Mouse (Mus musculus): ENCODE measurements around the gene Ccdc136. TPM values are rescaled to one million over a fixed set of nuclear protein-coding genes. Genes with fewer than 3 reads are reported as not detected.
"Not testable (repeated sequence)": the region's sequence is repeated elsewhere in the genome, so short reads cannot be mapped to it uniquely, and the experiment has no call there.

Gene Ccdc136
- total RNA-seq (2014; fragmentation: Nextera tagmentation) (not detected in 2 replicates), total RNA-seq (2017) (0.11 and 0.23 TPM in 2 replicates), polyA plus RNA-seq (2012) (0.02 and 0.04 TPM in 2 replicates)

DNA sequence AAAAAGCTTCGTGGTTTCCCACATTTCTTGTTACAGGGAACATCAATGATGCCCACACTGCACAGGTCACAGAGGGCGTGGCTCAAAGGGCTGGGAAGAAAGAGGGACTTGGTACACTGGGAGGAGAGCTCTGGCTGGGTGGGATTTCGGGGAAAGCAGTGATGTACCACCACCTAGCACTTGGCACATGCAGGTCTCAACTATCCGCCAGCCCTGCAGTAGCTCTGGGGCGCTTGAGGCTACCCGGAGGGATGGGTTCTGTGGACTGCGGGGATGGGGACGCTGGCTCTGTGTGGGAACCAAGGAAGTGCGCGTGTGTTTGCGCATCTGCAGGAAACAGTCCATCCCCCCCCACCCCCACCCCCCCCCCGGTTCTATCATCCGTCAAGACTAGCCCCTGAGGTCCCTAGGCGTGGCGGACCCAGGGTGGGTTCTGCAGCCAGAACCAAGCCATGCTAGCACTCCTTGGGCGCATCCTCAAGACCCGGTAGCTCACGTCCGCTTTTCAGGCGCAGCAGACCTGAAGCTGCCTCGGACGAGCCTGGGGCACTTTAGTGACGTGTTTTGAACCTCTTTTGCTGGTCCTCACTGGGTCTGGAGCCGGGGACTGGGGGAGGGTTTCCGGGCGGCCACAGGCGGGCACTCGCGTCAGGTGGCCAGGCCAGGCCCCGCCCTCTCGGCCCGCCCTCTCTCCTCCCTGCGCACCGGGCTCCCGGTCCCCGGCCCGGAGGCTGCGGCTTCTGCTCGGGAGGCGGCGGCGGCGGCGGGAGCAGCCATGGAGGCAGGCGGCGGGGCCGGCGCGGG is at the start of gene Ccdc136:
Ccdc136 (plus strand) TSS at position 400 of the 804 bp plus-strand sequence.
- Histone ChIP-seq H3K4me3 (ENCODE audit: low read depth, low read length) (peak within 1 kb of the TSS; percentile 67), H3K27me3 (ENCODE audit: insufficient read depth, low read length) (peaks cover 74% of the 10 kb centered on the region)
- peak; percentile 21 for DNase-seq (ENCODE audit: low spot score)

GRCm38 (mm10) chr6:29346512-29346911 is 49.6 kb upstream of the Ccdc136 start:
- not testable (repeated sequence) for H3K4me3 ChIP-seq (ENCODE audit: low read depth, low read length); H3K36me3 ChIP-seq (replicated peaks); ATAC-seq (ENCODE audit: extremely low read depth, insufficient number of reproducible peaks, low FRiP score, poor library complexity, severe bottlenecking); DNase-seq (ENCODE audit: low spot score); H3K9me3 ChIP-seq (replicated peaks); H3K27me3 ChIP-seq (ENCODE audit: insufficient read depth, low read length)
- peaks cover 17% of the 10 kb centered on the region for H3K4me1 ChIP-seq (ENCODE audit: insufficient read depth, low read depth, low read length)

More for the DNA sequence above, at the start of gene Ccdc136:
- H3K9me3 ChIP-seq (replicated peaks), result no peaks in the 10 kb centered on the region
- no peak for ATAC-seq (ENCODE audit: extremely low read depth, insufficient number of reproducible peaks, low FRiP score, poor library complexity, severe bottlenecking)
- no peaks in the 10 kb centered on the region for H3K36me3 ChIP-seq (replicated peaks)
- peaks cover 14% of the 10 kb centered on the region for H3K4me1 ChIP-seq (ENCODE audit: insufficient read depth, low read depth, low read length)
- TF ChIP-seq POLR2AphosphoS5 (IDR thresholded peaks at IDR 0.05; ENCODE audit: insufficient replicate concordance, low read depth, low read length), result no peak
- TF ChIP-seq TAL1 (conservative IDR thresholded peaks at IDR 0.05; ENCODE audit: low read depth, low read length), result no peak
- no peak for TF ChIP-seq GATA1 (IDR thresholded peaks at IDR 0.05; ENCODE audit: borderline replicate concordance, low read length)
- TF ChIP-seq CTCF (IDR thresholded peaks at IDR 0.05; ENCODE audit: low read depth, low read length), result no peak
- TF ChIP-seq GATA2 (IDR thresholded peaks at IDR 0.05; ENCODE audit: borderline replicate concordance, low read depth, low read length), result no peak

DNA sequence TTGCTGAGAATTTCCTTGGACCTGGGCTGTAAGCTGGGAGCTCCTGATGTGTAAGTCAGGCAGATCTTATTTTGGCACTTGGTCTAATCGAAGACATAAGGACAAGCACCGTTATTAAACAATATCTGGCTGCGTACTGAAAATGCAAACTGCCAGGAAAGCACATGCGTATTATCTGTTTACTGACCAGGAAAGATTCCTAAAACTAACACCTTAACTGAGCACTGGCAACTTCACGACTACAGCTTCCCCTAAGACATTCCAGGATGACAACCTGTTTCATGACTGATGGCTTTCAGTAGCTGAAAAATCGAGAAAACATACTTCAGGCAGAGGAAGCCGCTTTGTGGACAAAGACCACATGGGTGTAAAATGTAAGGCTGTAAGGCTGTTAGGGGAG is 48.9 kb upstream of the Ccdc136 start:
- peak overlapping the region; percentile 98 for H3K4me3 ChIP-seq (ENCODE audit: low read depth, low read length)
- TF ChIP-seq TAL1 (conservative IDR thresholded peaks at IDR 0.05; ENCODE audit: low read depth, low read length) (no peak), POLR2AphosphoS5 (IDR thresholded peaks at IDR 0.05; ENCODE audit: insufficient replicate concordance, low read depth, low read length) (no peak), GATA1 (IDR thresholded peaks at IDR 0.05; ENCODE audit: borderline replicate concordance, low read length) (no peak), CTCF (IDR thresholded peaks at IDR 0.05; ENCODE audit: low read depth, low read length) (no peak), GATA2 (IDR thresholded peaks at IDR 0.05; ENCODE audit: borderline replicate concordance, low read depth, low read length) (no peak)
- H3K4me1 ChIP-seq (ENCODE audit: insufficient read depth, low read depth, low read length), result peaks cover 23% of the 10 kb centered on the region
- H3K27me3 ChIP-seq (ENCODE audit: insufficient read depth, low read length), result peaks cover 6% of the 10 kb centered on the region
- H3K36me3 ChIP-seq (replicated peaks), result peaks cover 7% of the 10 kb centered on the region
- DNase-seq (ENCODE audit: low spot score), result no peak
- ATAC-seq (ENCODE audit: extremely low read depth, insufficient number of reproducible peaks, low FRiP score, poor library complexity, severe bottlenecking), result no peak
- no peaks in the 10 kb centered on the region for H3K9me3 ChIP-seq (replicated peaks)

GRCm38 (mm10) chr6:29347665-29348370 is 48.3 kb upstream of the Ccdc136 start, which contains the start of gene Calu:
Calu (plus strand) TSS chr6:29348069.
- ATAC-seq (ENCODE audit: extremely low read depth, insufficient number of reproducible peaks, low FRiP score, poor library complexity, severe bottlenecking), result peak; percentile 92
- H3K4me3 ChIP-seq (ENCODE audit: low read depth, low read length), result peak within 1 kb of the TSS; percentile 98
- H3K9me3 ChIP-seq (replicated peaks), result no peaks in the 10 kb centered on the region
- H3K27me3 ChIP-seq (ENCODE audit: insufficient read depth, low read length), result peaks cover 6% of the 10 kb centered on the region
- peaks cover 7% of the 10 kb centered on the region for H3K36me3 ChIP-seq (replicated peaks)
- TF ChIP-seq POLR2AphosphoS5 (IDR thresholded peaks at IDR 0.05; ENCODE audit: insufficient replicate concordance, low read depth, low read length), result no peak
- TF ChIP-seq GATA2 (IDR thresholded peaks at IDR 0.05; ENCODE audit: borderline replicate concordance, low read depth, low read length), result no peak
- no peak for TF ChIP-seq TAL1 (conservative IDR thresholded peaks at IDR 0.05; ENCODE audit: low read depth, low read length)
- no peak for TF ChIP-seq GATA1 (IDR thresholded peaks at IDR 0.05; ENCODE audit: borderline replicate concordance, low read length)
- TF ChIP-seq CTCF (IDR thresholded peaks at IDR 0.05; ENCODE audit: low read depth, low read length), result no peak
- peaks cover 29% of the 10 kb centered on the region for H3K4me1 ChIP-seq (ENCODE audit: insufficient read depth, low read depth, low read length)
- DNase-seq (ENCODE audit: low spot score), result peak; percentile 96

DNA sequence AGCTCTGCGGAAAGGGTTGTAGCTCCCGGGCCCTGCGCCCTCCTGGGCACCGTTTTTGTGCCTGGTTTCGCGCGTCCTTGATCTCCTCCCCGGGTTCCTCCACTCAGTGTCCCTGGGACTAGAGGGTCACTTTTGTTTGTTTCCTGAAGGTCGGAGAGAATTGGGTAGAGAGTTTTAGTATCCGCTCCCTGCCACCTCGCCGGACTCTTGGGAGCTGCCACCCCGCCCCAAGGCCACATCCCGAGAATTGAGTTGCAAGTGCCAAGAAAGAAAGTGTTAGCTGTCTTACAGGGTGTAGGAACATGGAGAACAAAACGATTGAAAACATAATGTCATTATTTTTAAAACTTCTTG is 47.8 kb upstream of the Ccdc136 start:
- peaks cover 1% of the 10 kb centered on the region; the same call in 1 of the 2 replicates for H3K27me3 ChIP-seq (ENCODE audit: insufficient read depth, low read length)
- no peak for ATAC-seq (ENCODE audit: extremely low read depth, insufficient number of reproducible peaks, low FRiP score, poor library complexity, severe bottlenecking)
- peaks cover 7% of the 10 kb centered on the region for H3K36me3 ChIP-seq (replicated peaks)
- H3K4me3 ChIP-seq (ENCODE audit: low read depth, low read length), result peak overlapping the region; percentile 98
- TF ChIP-seq CTCF (IDR thresholded peaks at IDR 0.05; ENCODE audit: low read depth, low read length) (no peak), GATA1 (IDR thresholded peaks at IDR 0.05; ENCODE audit: borderline replicate concordance, low read length) (no peak), TAL1 (conservative IDR thresholded peaks at IDR 0.05; ENCODE audit: low read depth, low read length) (no peak), GATA2 (IDR thresholded peaks at IDR 0.05; ENCODE audit: borderline replicate concordance, low read depth, low read length) (no peak)
- H3K9me3 ChIP-seq (replicated peaks), result no peaks in the 10 kb centered on the region
- peak; percentile 17 for DNase-seq (ENCODE audit: low spot score)
- H3K4me1 ChIP-seq (ENCODE audit: insufficient read depth, low read depth, low read length), result peaks cover 32% of the 10 kb centered on the region

DNA sequence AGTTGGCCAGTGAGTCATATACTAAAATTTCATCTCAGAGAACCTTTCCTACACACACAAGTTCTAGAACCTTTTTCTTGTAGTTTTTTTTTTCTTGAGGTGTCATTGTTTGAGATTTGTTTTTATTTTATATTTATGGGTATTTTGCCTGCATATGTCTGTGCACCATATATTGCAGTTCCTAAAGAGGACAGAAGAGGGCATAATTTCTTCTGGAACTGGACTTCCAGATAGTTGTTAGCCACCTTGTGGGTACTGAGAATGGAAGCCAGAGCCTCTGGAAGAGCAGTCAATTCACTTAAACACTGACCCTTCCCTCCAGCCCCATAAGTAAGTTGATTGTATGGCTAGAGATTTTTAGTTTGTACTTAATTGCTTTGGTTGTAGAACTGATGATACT is 44.5 kb upstream of the Ccdc136 start:
- ATAC-seq (ENCODE audit: extremely low read depth, insufficient number of reproducible peaks, low FRiP score, poor library complexity, severe bottlenecking) (no peak), DNase-seq (ENCODE audit: low spot score) (no peak)
- peaks cover 32% of the 10 kb centered on the region for H3K4me1 ChIP-seq (ENCODE audit: insufficient read depth, low read depth, low read length)
- no peaks in the 10 kb centered on the region for H3K27me3 ChIP-seq (ENCODE audit: insufficient read depth, low read length)
- H3K36me3 ChIP-seq (replicated peaks), result peaks cover 23% of the 10 kb centered on the region
- H3K9me3 ChIP-seq (replicated peaks), result no peaks in the 10 kb centered on the region
- H3K4me3 ChIP-seq (ENCODE audit: low read depth, low read length), result no peak overlapping the region
- TF ChIP-seq TAL1 (conservative IDR thresholded peaks at IDR 0.05; ENCODE audit: low read depth, low read length) (no peak), POLR2AphosphoS5 (IDR thresholded peaks at IDR 0.05; ENCODE audit: insufficient replicate concordance, low read depth, low read length) (no peak), GATA2 (IDR thresholded peaks at IDR 0.05; ENCODE audit: borderline replicate concordance, low read depth, low read length) (no peak), GATA1 (IDR thresholded peaks at IDR 0.05; ENCODE audit: borderline replicate concordance, low read length) (no peak), CTCF (IDR thresholded peaks at IDR 0.05; ENCODE audit: low read depth, low read length) (no peak)

All from G1E (cell line).